Mouse (Mus musculus): Measurements from ENCODE around the gene Guca1b. TPM values are rescaled to one million over a fixed set of nuclear protein-coding genes. Genes with fewer than 3 reads are reported as not detected.

The Guca1b gene
- total RNA-seq, 2 experiments from 2014 or later, result 0.69 to 0.81 TPM

Other genes starting within 250 kb of the Guca1b start
- gene Mrps10, start 16.5 kb upstream of the Guca1b start, total RNA-seq (2021), result 10 to 100 TPM; 28.8 to 29.6 TPM
- not detected for gene Guca1a, start 15.2 kb downstream of the Guca1b start, total RNA-seq (2021)
- gene AI661453, start 51.2 kb downstream of the Guca1b start, total RNA-seq (2021), result under 1 TPM; 0.30 to 0.61 TPM
- gene 1700001C19Rik, start 52.0 kb downstream of the Guca1b start, total RNA-seq (2021), result not detected
- 10 to 100 TPM; 13.8 to 14.3 TPM for gene Taf8, start 116.9 kb downstream of the Guca1b start, total RNA-seq (2021)
- 10 to 100 TPM; 24.5 to 26.7 TPM for gene Ccnd3, start 119.7 kb downstream of the Guca1b start, total RNA-seq (2021)
- 10 to 100 TPM; 25.2 to 25.3 TPM for gene Bysl, start 226.1 kb downstream of the Guca1b start, total RNA-seq (2021)
- 10 to 100 TPM; 21.4 to 23.5 TPM for gene Med20, start 226.2 kb downstream of the Guca1b start, total RNA-seq (2021)
- 1 to 10 TPM; 6.2 to 6.4 TPM for gene Gm20517, start 226.2 kb downstream of the Guca1b start, total RNA-seq (2021)
- 10 to 100 TPM; 14.8 to 15.1 TPM for gene Usp49, start 245.3 kb downstream of the Guca1b start, total RNA-seq (2021)

Measured in left cerebral cortex, postnatal 10 days (tissue).